Mouse (Mus musculus): Measurements from ENCODE around the gene Eif3i.

Eif3i gene

DNA sequence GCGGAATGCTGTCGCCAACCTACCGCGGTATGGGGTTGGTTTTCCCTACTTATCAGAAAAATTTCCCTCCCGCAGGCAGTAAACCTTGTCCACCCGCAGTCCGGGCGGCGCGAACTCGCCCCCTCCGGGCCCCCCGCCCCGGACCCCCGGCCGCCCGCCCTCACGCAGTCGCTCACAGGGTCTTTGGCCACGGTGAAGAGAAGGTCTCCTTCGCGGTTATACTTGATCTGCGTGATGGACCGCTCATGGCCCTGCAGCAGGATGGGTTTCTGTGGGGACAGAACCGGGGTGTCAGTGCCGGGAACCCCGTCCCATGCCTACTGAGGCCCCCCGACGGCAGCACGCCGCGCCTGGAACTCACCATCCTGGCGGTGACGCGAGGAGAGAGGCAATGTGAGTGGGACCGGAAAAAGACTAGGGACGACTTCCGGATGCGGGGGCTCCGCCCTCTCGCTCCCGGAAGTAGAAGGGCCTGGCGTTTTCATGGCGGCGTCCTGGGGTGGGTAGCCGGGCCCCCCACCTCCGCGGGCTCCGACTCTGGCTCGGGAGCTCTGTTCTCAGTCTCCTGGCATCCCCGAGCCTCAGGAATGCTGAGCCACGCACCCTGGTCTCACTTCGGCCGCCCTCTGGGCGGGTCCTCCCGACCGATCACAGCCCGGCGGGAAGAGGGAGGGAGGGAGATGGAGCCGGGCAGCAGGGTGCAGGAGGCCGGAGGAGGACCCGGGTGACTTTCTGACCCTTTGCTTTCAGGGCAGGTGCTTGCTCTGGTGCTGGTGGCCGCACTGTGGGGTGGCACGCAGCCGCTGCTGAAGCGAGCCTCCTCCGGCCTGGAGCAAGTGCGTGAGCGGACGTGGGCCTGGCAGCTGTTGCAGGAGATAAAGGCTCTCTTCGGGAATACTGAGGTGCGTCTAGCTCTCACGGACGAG lies at the start of gene Eif3i, which contains the start of gene Tmem234:
Eif3i (minus strand) TSS at position 416 of the 926 bp plus-strand sequence.
Tmem234 (plus strand) TSS at position 436 of the 926 bp plus-strand sequence.
- in situ Hi-C loops (cut with MboI; ENCODE audit: unreplicated experiment in 2 of 2): no loop called here

DNA sequence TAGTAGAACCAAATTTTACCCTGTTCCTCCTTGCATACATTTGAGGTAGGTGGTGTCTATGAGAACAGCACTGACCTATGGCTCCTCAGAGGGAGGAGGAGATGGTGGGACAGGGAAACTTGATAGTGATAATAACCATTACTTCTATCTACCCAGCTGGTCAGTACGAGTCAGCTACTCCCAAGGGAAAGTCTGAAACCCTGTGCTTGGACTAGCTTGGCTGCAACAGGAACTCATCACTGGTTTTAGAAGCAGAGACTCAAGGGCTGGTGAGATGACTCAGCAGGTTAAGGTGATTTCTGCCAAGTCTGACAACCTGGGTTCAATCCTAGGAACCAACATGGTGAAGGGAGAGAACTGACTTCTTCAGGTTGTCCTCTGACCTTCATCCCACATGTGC lies 48.2 kb upstream of the Eif3i start:
- in situ Hi-C loops (cut with MboI; ENCODE audit: unreplicated experiment in 2 of 2): no loop called here

DNA sequence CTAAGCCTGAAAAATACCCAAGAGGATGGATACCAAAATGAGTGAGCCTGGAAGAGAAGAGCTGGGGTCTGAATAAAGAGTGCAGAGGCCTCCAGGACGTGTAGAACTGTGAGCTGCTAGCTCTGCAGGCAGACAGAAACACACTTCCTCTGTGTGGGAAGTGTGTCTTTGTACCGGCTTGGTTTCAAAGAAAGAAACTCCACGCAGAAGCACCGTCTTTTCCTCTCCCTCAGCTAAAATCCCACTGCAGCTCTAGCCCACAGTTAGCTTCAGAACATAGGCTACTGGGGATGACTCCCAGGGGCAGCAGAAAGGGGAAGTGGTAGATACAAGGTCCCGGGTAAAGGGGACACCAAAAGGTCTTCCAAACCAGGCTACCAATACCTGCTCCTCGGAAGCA lies 44.8 kb upstream of the Eif3i start:
- in situ Hi-C loops (cut with MboI; ENCODE audit: unreplicated experiment in 2 of 2): no loop called here

DNA sequence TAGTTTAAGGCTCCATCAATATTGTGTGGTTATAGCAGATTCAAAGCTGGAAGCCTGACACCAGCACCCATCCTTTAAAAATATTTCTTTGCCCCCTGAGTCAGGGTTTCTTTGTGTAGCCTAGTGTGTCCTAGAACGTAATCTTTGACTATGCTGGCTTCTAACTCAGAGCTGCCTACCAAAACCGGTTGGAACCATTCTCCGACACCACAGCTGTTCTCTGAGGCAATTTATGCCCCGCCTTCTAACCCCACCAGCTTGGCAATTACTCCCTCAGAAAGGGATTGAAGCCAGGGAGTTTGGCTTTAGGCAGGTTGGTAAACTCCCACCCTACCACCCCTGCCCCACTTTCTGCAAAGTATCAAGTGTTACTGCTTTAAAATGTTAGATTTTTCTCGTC lies 41.3 kb upstream of the Eif3i start:
- in situ Hi-C loops (cut with MboI; ENCODE audit: unreplicated experiment in 2 of 2): no loop called here

DNA sequence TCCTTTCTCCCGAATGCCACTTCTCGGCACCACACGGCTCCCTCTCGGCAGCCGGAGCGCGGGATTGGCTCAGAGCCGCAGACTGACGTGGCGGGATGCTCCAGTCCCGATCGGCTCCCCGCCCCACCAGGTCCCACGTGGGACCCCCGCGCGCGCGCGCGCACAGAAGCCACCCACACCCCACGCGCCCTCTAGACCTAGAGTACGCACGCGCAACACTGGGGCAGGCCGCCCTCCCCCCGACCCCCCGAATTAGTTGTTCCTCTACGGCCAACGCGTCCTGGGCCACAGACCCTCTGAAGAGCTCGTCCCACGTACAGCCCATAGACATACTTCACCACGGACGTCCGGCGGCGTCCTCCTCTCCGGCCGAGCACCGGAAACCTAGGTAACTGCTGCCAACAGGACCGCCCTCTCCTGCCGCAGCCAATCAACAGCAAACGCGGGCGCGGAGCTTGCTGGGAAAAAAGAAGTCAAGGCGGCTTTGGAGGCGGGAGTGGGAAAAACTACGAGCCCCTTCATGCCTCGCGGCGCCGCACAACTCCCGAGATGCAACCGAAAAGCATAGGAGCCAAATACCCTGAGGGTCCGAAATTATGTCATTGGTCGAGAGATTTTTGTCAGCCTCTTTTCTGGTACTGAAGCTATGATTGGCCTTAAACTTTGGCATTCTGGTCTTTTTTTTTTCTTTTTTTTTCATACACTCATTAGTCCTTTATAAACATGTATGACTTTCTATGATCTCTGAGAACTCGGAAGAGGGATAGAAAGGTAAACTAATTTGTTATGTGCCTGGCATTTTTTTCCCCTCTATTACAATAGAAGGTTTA lies 40.4 kb upstream of the Eif3i start, which contains the start of gene Txlna:
Txlna (minus strand) TSS at position 428 of the 830 bp plus-strand sequence.
- in situ Hi-C loops (cut with MboI; ENCODE audit: unreplicated experiment in 2 of 2): no loop called here

DNA sequence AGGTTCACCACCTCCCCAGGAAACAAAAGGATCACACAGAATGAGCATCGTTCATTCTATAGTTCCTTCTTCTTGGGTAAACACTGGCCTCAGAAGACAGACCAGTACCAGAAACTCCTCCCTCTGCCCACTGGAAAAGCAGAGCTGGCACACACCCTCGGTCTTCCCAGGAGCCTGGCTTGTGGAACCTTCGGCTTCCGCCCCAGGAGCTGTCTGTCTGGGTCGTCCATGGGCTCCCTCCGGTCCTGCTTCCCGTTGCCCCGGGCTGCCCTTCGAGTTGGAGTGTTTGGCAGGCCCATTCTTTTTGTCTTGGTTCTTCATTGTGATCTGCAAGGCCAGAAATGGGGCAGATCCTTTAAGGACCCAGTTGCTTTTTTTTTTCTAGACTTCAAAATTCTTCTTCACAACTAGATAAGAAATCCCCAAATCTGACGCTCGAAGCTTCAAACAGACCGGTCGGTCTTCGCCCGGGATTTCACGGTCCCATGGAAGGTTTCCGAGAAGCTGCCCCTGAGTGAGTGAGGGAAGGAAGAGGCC lies 39.7 kb upstream of the Eif3i start:
- in situ Hi-C loops (cut with MboI; ENCODE audit: unreplicated experiment in 2 of 2): no loop called here

- in situ Hi-C loops (cut with MboI; ENCODE audit: unreplicated experiment in 2 of 2): no loop called here
These were observed 38.8 kb upstream of the Eif3i start for GRCm38 (mm10) chr4:129639221-129639620.

DNA sequence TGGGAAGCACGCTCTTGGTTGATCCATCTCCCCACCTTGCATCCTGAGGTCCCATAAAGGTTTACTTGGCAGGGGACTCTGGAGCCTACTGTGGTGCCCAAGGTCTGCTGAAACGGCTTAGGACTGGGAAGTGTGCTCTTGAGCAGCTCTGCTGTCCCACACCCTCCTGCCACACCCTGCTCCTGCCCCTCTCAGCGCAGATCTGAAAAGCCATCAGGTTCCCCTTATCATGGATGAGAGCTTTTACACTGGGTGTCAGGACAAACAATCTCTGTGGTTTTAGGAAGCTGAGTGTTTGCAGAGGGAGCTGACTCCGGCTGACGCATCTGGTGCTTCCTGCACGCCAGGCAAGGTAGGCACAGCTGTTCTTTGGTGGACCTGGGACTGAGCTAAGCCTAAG lies 33.4 kb upstream of the Eif3i start:
- in situ Hi-C loops (cut with MboI; ENCODE audit: unreplicated experiment in 2 of 2): no loop called here

GRCm38 (mm10) chr4:129631867-129632266 lies 31.4 kb upstream of the Eif3i start:
- in situ Hi-C loops (cut with MboI; ENCODE audit: unreplicated experiment in 2 of 2): no loop called here

DNA sequence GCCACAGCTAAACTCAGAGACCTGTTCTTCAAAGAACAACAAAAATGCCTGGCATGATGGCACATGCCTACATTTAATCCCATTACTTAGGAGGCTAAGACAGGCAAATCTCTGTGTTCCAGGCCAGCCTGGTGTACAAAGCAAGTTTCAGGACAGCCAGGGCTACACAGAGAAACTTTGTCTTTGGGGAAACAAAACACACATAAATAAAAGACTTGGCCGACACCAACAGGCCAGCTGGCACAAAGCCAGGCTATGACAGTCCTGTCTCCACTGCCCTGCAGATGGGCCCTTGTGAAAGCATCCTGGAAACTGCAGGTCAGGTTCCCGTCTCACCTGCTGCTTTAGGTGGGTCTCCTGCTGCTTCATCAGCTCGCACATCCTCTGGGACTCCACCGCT lies 30.5 kb upstream of the Eif3i start:
- in situ Hi-C loops (cut with MboI; ENCODE audit: unreplicated experiment in 2 of 2): no loop called here

DNA sequence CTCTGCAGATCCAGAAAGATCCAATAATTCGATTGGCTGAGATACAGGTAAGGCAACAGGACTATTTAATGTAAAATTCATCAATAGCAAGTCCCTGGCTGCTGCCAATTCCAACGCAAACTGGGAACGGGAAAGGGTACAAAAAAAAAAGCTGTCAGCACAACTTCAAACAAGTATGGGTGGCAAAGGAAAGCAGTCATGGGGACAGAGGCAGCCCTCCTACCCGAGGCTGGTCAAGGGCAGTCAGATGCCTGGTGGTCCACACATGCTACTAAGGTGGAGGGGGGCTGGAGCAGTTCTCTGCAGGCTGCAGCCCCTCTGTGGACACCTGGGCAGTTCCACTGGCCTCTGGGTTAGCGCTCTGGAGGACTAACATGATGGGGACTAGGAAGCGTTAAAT lies 25.6 kb upstream of the Eif3i start:
- in situ Hi-C loops (cut with MboI; ENCODE audit: unreplicated experiment in 2 of 2): no loop called here

DNA sequence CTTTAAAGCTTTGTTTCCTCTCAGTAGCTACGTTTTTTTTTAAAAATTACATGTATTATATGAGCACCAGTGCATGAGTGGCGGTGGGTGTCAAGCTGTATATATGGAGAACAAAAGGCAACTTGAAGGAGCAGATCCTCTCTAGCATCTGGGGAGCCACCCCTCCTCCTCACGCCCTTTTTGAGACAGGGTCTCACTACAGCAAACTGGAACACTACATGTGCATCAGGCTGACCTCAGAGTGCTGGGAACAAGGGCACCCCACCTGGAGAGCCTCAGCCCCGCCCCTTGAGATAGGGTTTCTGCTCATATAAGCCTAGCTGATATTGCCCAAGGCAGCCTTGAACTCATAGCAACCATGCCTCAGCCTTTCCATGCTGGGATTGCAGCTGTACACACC lies 25.0 kb upstream of the Eif3i start:
- in situ Hi-C loops (cut with MboI; ENCODE audit: unreplicated experiment in 2 of 2): no loop called here

DNA sequence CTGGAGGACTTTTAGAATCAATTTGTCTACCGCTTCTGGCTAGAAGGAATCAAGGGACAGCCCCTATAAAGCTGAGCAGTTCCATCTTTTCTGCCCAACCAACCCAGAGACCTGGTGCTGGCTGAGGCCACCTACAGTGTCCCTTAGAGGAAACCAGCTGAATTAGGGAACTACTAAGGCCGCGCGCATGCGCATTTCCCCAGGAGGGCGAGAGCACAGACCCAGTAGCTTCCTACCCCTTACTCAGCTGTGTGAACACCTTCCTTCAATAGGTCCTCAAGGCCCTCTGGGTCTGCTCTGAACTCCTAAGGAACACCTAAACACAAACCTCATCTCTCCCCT lies 24.6 kb upstream of the Eif3i start:
- in situ Hi-C loops (cut with MboI; ENCODE audit: unreplicated experiment in 2 of 2): no loop called here

DNA sequence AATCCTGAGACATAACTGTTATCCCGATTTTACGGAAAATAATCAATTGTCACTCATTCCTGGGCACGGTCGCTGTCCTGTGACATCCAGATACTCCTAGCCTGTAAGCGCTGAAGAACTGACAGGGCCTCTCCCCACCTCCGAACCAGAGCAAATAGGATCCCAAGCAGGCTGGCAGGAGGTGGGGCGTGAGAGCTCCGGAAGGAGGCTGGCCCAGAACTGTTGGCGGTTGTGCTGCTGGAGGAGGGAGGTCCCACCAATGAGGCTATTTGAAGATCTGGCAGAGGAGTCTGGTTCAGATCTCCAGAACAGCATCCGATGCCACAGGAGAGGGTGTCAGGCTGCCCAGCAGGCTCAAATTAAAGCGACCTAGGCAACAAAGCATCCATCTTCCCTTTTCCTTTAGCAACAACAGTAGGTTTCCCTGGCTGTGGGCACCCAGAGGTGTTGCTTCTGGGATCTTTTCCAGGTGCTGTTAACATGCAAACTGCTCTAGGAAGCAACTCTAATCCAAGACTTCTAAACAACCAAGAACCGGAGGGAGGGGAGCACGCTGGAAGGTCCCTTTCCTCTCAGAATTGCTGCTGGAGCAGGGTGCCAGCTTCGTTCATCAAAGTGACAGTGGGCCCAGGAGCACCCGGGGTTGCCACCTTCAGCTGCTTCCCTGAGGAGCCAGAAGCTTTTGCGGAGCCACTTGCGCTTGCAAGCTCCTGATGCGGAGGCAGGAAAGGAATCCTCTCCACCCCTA lies 24.0 kb upstream of the Eif3i start:
- in situ Hi-C loops (cut with MboI; ENCODE audit: unreplicated experiment in 2 of 2): no loop called here

DNA sequence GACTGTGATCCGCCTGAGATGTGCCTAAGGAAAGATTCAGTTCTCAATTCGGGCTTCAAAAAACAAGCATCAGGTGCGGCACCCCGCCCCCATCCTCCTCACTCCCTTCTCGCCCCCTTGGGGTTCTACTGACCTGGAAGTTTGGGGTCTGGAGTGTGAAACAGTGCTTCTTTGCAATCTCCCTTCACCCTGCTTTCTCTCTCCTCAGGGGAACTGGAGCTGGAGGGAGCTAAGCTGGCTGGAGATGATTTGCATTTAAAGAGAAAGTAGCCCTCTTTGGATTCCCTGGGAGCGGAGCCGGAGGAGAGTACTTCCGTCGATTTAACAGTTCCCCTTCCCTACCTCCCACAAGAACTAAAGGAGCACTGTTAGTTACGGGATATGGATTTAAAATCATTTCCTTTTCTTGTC lies 23.2 kb upstream of the Eif3i start, which contains the start of gene Ccdc28b:
Ccdc28b (minus strand) TSS at position 267 of the 411 bp plus-strand sequence.
- in situ Hi-C loops (cut with MboI; ENCODE audit: unreplicated experiment in 2 of 2): no loop called here

DNA sequence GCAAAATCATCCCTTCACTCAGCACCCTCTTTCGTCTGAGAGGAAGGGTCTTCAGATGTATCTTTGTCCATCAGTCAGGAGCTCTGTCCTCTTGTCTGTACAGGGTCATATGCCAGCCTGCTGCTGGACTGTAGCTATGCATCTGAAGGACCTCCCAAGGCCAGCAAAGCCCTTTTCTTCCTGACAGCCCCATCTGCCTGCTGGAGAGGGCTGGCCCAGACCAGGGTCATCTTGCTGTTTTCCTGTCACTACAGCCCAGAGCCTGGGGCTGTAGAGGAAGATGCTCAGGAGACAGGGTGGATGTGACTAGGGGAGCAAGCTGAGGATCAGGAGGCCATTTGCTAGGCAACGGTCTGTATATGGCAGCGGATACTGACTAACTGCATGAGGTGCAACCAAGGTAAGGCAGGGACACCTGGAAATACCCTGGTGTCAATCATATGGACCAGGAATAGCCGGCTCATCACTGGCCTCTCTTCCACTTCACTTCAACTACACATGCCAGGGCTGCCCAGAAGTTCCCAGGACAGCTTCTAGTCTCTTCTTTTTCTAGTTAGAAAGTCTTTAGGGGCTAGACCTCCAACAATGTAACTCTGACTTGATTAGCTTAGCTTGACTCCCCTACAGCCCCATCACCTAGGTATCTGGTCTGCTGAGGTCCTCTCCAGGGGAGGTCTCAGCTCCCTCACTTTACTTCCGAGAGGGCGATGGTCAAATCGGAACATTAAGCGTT lies 22.5 kb upstream of the Eif3i start:
- in situ Hi-C loops (cut with MboI; ENCODE audit: unreplicated experiment in 2 of 2): no loop called here

DNA sequence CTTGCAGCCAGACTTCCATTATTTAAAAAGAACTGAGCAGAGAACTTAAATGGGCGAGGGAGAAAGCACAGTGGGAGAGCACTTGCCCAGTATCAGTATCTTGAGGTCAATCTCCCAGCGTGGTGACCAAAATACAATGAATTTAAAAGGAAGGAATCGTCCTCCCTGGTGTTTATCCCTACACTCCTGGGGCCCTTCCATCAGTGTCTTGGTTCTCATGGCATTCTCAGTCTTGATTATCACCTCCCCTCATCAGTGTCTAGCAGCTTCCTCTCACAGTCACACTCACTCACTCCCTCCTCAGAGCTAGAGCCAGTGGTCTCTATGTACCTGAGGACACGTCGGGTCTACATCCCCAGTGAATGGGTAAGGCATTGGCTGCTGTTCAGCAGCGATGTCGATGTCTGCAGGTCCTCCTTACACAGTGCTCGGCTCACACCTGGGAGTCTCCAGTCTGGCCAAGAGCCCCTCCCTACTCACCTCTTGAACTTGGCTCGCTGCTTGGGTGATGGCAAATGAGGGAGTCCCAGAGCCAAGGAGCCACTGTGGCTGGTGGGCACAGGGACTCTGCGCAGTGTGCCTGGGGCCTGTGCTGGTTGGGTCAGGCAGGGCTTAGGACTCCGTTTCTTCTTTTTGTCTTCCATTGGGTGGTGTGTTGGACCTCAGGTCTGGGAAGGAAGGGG lies 21.8 kb upstream of the Eif3i start:
- in situ Hi-C loops (cut with MboI; ENCODE audit: unreplicated experiment in 2 of 2): no loop called here

- in situ Hi-C loops (cut with MboI; ENCODE audit: unreplicated experiment in 2 of 2): no loop called here
These were observed 20.9 kb upstream of the Eif3i start for GRCm38 (mm10) chr4:129621283-129621841.

Data from v-Abl transformed pro-B cells (cell line).